Mouse (Mus musculus) hindbrain, embryonic 13.5 days (tissue): ENCODE data around the gene Zfp689. TPM values are rescaled to one million over a fixed set of nuclear protein-coding genes. Genes with fewer than 3 reads are reported as not detected.
"Not testable (repeated sequence)": the region's sequence is repeated elsewhere in the genome, so short reads cannot be mapped to it uniquely, and the experiment has no call there.

ENCODE experiments used
- ATAC-seq: fragments of 200-750 bp; cut with Nextera tagmentation; 2 replicates; pipeline ENCODE4 v1.8.0; 2017; ENCODE audit warnings: moderate TSS enrichment; ENCODE audit not compliant: low FRiP score
- H3K27ac ChIP-seq: fragments of 300-500 bp; sonication (generic); 2 replicates; pipeline ENCODE4 v1.5.1; 2015; ENCODE audit warnings: inconsistent platforms, mild to moderate bottlenecking, moderate library complexity
- H3K27me3 ChIP-seq: fragments of 300-500 bp; sonication (generic); 2 replicates; pipeline ENCODE4 v1.6.1; 2015; ENCODE audit warnings: mild to moderate bottlenecking, inconsistent platforms
- H3K36me3 ChIP-seq: fragments of 300-500 bp; sonication (generic); 2 replicates; pipeline ENCODE4 v1.6.1; 2015; ENCODE audit warnings: mild to moderate bottlenecking, inconsistent platforms
- H3K4me1 ChIP-seq: fragments of 300-500 bp; sonication (generic); replicated peaks from 2 replicates; pipeline ENCODE4 v1.6.1; 2015; ENCODE audit warnings: inconsistent platforms
- H3K4me2 ChIP-seq: fragments of 300-500 bp; sonication (generic); 2 replicates; pipeline ENCODE4 v1.6.1; 2015; ENCODE audit warnings: inconsistent platforms, mild to moderate bottlenecking, moderate library complexity
- H3K4me3 ChIP-seq: fragments of 300-500 bp; sonication (generic); 2 replicates; pipeline ENCODE4 v1.5.1; 2015; ENCODE audit warnings: mild to moderate bottlenecking, inconsistent platforms
- H3K9ac ChIP-seq: fragments of 300-500 bp; sonication (generic); 2 replicates; pipeline ENCODE4 v1.6.1; 2015; ENCODE audit warnings: mild to moderate bottlenecking, inconsistent platforms
- H3K9me3 ChIP-seq: fragments of 300-500 bp; sonication (generic); 2 replicates; pipeline ENCODE4 v1.6.1; 2016; ENCODE audit warnings: inconsistent platforms
- WGBS: fragments of 180-500 bp; shearing (Covaris S2); methylation state at CpG from one replicate; pipeline ENCODE4 v1.1.7; 2015; 5-methylcytosine and 5-hydroxymethylcytosine counted together
- polyA plus RNA-seq: library from polyadenylated mRNA; unstranded; fragments of >200 nt; fragmentation: Nextera tagmentation; extraction: Ambion mirVana; gene quantifications from 2 replicates; pipeline ENCODE4 v1.2.1, GENCODE M21; 2015

Zfp689 gene
- polyA plus RNA-seq, result 15.0 and 16.2 TPM in 2 replicates

GRCm38 (mm10) chr7:127448521-127449300 lies at the start of gene Zfp689:
Gene Zfp689 (minus strand): TSS chr7:127449158.
- Histone ChIP-seq H3K27ac (peak within 1 kb of the TSS; percentile 98), H3K9ac (peak within 1 kb of the TSS; percentile 94), H3K36me3 (peaks cover 52% of the 10 kb centered on the region), H3K27me3 (no peaks in the 10 kb centered on the region), H3K4me1 (peaks cover 50% of the 10 kb centered on the region), H3K4me2 (peak within 1 kb of the TSS; percentile 85), H3K9me3 (no peaks in the 10 kb centered on the region), H3K4me3 (peak within 1 kb of the TSS; percentile 93)
- under 1% methylated on average over 54 of the region's 54 CpGs for WGBS
- peak; percentile 91 for ATAC-seq

DNA sequence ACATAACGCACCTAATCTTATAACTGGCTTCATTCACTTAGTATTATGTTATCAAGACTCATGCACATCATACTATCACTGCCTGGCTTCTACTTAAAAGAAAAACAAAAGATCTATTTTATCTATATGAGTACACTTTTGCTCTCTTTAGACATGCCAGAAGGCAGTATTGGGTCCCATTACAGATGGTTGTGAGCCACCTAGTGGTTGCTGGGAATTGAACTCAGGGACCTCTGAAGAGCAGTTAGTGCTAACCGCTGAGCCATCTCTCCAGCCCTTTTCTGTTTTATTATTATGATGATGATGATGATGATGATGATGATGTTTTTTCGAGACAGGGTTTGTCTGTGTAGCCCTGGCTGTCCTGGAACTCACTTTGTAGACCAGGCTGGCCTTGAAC lies 49.4 kb upstream of the Zfp689 start:
- Histone ChIP-seq H3K27ac (no peak overlapping the region), H3K4me3 (no peak overlapping the region), H3K27me3 (no peaks in the 10 kb centered on the region), H3K36me3 (no peaks in the 10 kb centered on the region), H3K9ac (no peak overlapping the region), H3K4me1 (no peaks in the 10 kb centered on the region), H3K4me2 (no peak overlapping the region), H3K9me3 (no peaks in the 10 kb centered on the region)
- 38% methylated on average over 3 of the region's 3 CpGs for WGBS
- ATAC-seq, result no peak

- H3K9me3 ChIP-seq, result no peaks in the 10 kb centered on the region
- WGBS, result 90% methylated on average over 2 of the region's 2 CpGs
- ATAC-seq, result no peak
These were observed 48.4 kb upstream of the Zfp689 start for GRCm38 (mm10) chr7:127497382-127497781.

DNA sequence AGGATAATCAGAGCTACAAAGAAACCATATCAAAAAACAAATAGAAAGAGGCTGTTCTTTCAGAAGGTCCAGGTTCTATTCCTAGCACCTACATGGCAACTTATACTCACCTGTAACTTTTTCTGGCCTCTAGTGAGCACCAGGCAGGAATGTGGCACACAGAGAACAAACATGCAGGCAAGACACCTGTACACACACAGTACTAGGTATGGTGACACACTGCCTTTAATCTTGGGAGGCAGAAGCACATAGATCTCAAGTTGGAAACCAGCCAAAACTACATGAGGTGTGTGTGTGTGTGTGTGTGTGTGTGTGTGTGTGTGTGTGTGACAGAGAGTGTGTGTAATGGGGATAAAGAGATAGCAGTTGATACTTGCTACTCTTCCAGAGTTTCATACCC lies 45.7 kb upstream of the Zfp689 start:
- peaks cover 33% of the 10 kb centered on the region for H3K36me3 ChIP-seq
- no peaks in the 10 kb centered on the region for H3K4me1 ChIP-seq
- no peak for ATAC-seq
- H3K9me3 ChIP-seq, result no peaks in the 10 kb centered on the region
- no peak overlapping the region for H3K9ac ChIP-seq
- no peak overlapping the region for H3K4me2 ChIP-seq
- H3K27ac ChIP-seq, result no peak overlapping the region
- no peak overlapping the region for H3K4me3 ChIP-seq
- no peaks in the 10 kb centered on the region for H3K27me3 ChIP-seq

More at GRCm38 (mm10) chr7:127497382-127497781, 48.4 kb upstream of the Zfp689 start:
- no peaks in the 10 kb centered on the region for H3K27me3 ChIP-seq
- peaks cover 5% of the 10 kb centered on the region for H3K36me3 ChIP-seq
- H3K4me1 ChIP-seq, result no peaks in the 10 kb centered on the region
- no peak overlapping the region for H3K4me3 ChIP-seq
- no peak overlapping the region for H3K9ac ChIP-seq
- H3K4me2 ChIP-seq, result no peak overlapping the region
- no peak overlapping the region for H3K27ac ChIP-seq

- WGBS, result 95% methylated on average over 3 of the region's 3 CpGs
- no peak for ATAC-seq
- Histone ChIP-seq H3K27ac (no peak overlapping the region), H3K4me1 (no peaks in the 10 kb centered on the region), H3K27me3 (no peaks in the 10 kb centered on the region), H3K4me2 (no peak overlapping the region), H3K9me3 (no peaks in the 10 kb centered on the region), H3K4me3 (no peak overlapping the region), H3K9ac (no peak overlapping the region), H3K36me3 (peaks cover 58% of the 10 kb centered on the region)
These were observed 42.9 kb upstream of the Zfp689 start for GRCm38 (mm10) chr7:127491846-127492245.

DNA sequence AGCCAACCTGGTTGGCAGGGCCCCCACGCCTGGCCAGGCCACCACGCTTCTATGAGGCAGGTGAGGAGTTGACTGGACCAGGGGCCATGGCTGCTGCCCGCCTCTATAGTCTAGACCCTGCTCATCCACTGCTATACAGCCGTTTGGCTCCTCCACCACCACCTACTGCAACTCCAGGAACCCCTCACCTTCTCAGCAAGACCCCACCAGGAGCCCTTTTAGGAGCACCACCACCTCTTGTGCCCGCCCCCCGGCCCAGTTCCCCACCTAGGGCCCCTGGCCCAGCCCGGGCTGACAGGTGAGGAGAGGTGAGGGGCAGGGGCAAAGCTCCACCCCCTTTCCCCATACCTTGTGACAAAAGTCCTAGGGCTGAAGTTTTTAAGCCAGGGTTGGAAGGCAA lies 41.0 kb upstream of the Zfp689 start:
- peaks cover 77% of the 10 kb centered on the region for H3K36me3 ChIP-seq
- no peaks in the 10 kb centered on the region for H3K9me3 ChIP-seq
- no peak overlapping the region for H3K4me3 ChIP-seq
- WGBS, result over 99% methylated on average over 7 of the region's 7 CpGs
- H3K27ac ChIP-seq, result no peak overlapping the region
- no peak overlapping the region for H3K4me2 ChIP-seq
- no peak overlapping the region for H3K9ac ChIP-seq
- no peaks in the 10 kb centered on the region for H3K4me1 ChIP-seq
- no peaks in the 10 kb centered on the region for H3K27me3 ChIP-seq
- ATAC-seq, result no peak

DNA sequence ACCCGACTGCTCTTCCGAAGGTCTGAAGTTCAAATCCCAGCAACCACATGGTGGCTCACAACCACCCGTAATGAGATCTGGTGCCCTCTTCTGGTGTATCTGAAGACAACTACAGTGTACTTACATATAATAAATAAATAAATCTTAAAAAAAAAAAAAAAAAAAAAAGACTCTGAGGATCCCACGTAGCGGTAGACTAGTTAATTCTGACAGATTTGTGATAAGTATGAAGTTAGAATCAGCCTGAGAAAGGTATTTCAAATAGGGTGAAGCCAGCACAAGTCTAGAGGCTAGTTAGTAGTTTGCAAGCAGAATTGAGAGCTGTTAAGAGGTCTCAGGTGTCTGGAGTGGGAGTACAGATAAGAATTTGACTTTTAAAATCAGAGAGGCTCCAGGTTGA lies 39.4 kb upstream of the Zfp689 start:
- whole genome bisulfite sequencing, result 86% methylated on average over 5 of the region's 5 CpGs
- H3K9ac ChIP-seq, H3K27ac ChIP-seq, ATAC-seq, H3K4me3 ChIP-seq, H3K27me3 ChIP-seq, H3K4me2 ChIP-seq, H3K4me1 ChIP-seq, H3K9me3 ChIP-seq: not testable (repeated sequence)
- H3K36me3 ChIP-seq, result peaks cover 93% of the 10 kb centered on the region

- Histone ChIP-seq H3K27me3 (no peaks in the 10 kb centered on the region), H3K36me3 (peaks cover 94% of the 10 kb centered on the region), H3K4me1 (peaks cover 24% of the 10 kb centered on the region), H3K9me3 (no peaks in the 10 kb centered on the region), H3K27ac (no peak overlapping the region), H3K9ac (no peak overlapping the region), H3K4me2 (no peak overlapping the region), H3K4me3 (no peak overlapping the region)
- ATAC-seq, result no peak
- WGBS, result 74% methylated on average over 5 of the region's 5 CpGs
These were observed 36.5 kb upstream of the Zfp689 start for GRCm38 (mm10) chr7:127485416-127485815.

DNA sequence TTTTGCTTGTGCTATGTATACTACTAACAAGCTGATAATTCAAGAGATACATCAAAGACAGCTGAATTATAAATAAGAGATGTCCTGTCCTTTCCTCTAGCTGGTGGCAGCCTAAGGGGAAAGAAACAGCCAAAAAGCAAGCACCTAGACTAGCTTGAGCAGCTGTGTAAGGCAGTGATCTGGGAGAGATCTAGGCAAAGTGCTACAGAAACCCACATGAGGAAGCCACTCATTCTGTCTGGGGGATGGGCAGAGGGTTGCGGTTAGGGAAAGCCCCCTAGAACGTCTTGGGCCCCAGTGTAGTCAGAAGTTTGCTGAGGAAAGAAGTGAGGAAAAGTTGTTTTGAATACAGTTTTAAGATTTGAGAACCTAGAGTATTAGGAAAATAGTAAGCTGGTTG lies 31.4 kb upstream of the Zfp689 start:
- Histone ChIP-seq H3K9me3 (no peaks in the 10 kb centered on the region), H3K36me3 (peaks cover 59% of the 10 kb centered on the region), H3K4me3 (peak overlapping the region; percentile 97), H3K27me3 (no peaks in the 10 kb centered on the region), H3K9ac (peak overlapping the region; percentile 99), H3K4me1 (peaks cover 44% of the 10 kb centered on the region), H3K4me2 (peak overlapping the region; percentile 100), H3K27ac (no peak overlapping the region)
- no peak for ATAC-seq
- 82% methylated on average over 2 of the region's 2 CpGs for WGBS

- 5% methylated on average over 47 of the region's 48 CpGs for WGBS
- H3K4me1 ChIP-seq, result peaks cover 44% of the 10 kb centered on the region
- H3K9me3 ChIP-seq, result no peaks in the 10 kb centered on the region
- no peak for ATAC-seq
- H3K9ac ChIP-seq, result peak overlapping the region; percentile 99
- H3K4me3 ChIP-seq, result peak overlapping the region; percentile 97
- H3K36me3 ChIP-seq, result peaks cover 59% of the 10 kb centered on the region
- no peaks in the 10 kb centered on the region for H3K27me3 ChIP-seq
- peak overlapping the region; percentile 100 for H3K4me2 ChIP-seq
- peak overlapping the region; percentile 94 for H3K27ac ChIP-seq
These were observed 30.6 kb upstream of the Zfp689 start for GRCm38 (mm10) chr7:127479318-127480225.

DNA sequence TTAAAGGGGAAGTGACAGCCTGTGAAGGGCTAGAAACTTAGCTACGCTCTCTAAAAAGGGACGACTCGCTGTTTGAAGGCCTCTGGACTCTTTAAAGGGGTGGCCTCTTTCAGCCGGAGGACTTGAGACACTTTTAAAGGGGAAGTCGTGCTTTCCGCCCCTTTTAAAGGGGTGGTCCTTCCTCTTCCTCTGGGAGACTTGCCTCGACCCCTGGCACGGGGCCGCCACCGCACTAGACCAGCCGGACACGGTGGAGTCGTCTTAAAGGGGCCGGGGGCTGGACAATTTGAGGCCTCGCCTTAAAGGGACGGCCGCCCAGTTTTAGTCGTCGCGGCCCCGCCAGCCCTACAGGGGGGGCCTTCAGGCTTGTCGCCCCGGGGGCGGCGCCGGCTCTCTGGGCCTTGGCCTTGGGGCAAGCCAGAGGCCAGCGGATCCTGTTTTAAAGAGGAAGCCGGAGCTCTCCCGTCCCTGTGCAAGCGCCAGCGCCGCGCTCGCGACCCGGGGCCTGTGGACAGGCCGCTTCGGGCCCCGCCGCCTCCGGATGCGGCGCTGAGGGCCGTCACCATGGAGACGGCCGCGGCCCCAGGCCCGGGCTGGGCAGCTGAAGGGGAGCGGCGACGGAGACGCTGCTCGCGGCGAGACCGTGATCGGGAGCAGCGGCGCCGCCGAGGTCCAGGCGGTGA lies 29.8 kb upstream of the Zfp689 start, which contains the start of gene Fbrs:
Fbrs (plus strand) TSS at position 565 of the 683 bp plus-strand sequence.
- Histone ChIP-seq H3K27me3 (no peaks in the 10 kb centered on the region), H3K4me3 (peak within 1 kb of the TSS; percentile 97), H3K27ac (peak within 1 kb of the TSS; percentile 94), H3K4me2 (peak within 1 kb of the TSS; percentile 100), H3K9me3 (no peaks in the 10 kb centered on the region), H3K9ac (peak within 1 kb of the TSS; percentile 99), H3K4me1 (peaks cover 44% of the 10 kb centered on the region), H3K36me3 (peaks cover 59% of the 10 kb centered on the region)
- peak; percentile 78 for ATAC-seq
- WGBS, result under 1% methylated on average over 56 of the region's 62 CpGs
